Mouse (Mus musculus) small intestine, adult 2 months (tissue): ENCODE measurements around the gene Cemip. TPM values are rescaled to one million over a fixed set of nuclear protein-coding genes. Genes with fewer than 3 reads are reported as not detected.
A peak's percentile ranks its signal among the peaks of the same experiment; 100 is the strongest.

Source experiments
- H3K27ac ChIP-seq: fragments of 200-500 bp; 2 replicates; pipeline ENCODE4 v1.5.1; 2012; ENCODE audit warnings: low read depth, low read length, control low read depth, inconsistent platforms; ENCODE audit not compliant: insufficient read depth
- H3K27me3 ChIP-seq: fragments of 200-500 bp; 2 replicates; pipeline ENCODE4 v1.6.1; 2012; ENCODE audit warnings: mild to moderate bottlenecking, moderate library complexity, low read length, inconsistent platforms; ENCODE audit not compliant: control insufficient read depth, insufficient read depth
- H3K36me3 ChIP-seq: fragments of 200-500 bp; 2 replicates; pipeline ENCODE4 v1.6.1; 2012; ENCODE audit warnings: mild to moderate bottlenecking, low read length, control low read depth, inconsistent platforms; ENCODE audit not compliant: control insufficient read depth, insufficient read depth
- H3K4me1 ChIP-seq: fragments of 200-500 bp; 2 replicates; pipeline ENCODE4 v1.6.1; 2012; ENCODE audit warnings: low read length, inconsistent platforms, mixed read lengths; ENCODE audit not compliant: control insufficient read depth, insufficient read depth, insufficient read length
- H3K4me3 ChIP-seq: fragments of 200-500 bp; 2 replicates; pipeline ENCODE4 v1.5.1; 2012; ENCODE audit warnings: low read depth, mild to moderate bottlenecking, control low read depth, inconsistent platforms, low read length, moderate library complexity
- CTCF ChIP-seq: fragments of 200-500 bp; IDR thresholded peaks from 2 replicates; pipeline ENCODE4 v1.5.1; 2012; ENCODE audit warnings: low read depth, mild to moderate bottlenecking, control low read depth, inconsistent platforms, low read length, moderate library complexity, mixed read lengths; ENCODE audit not compliant: insufficient replicate concordance, insufficient read length; ENCODE audit errors: extremely low read depth
- POLR2A ChIP-seq: fragments of 200-500 bp; IDR thresholded peaks from 2 replicates; pipeline ENCODE4 v1.6.1; 2012; ENCODE audit warnings: low read depth, mild to moderate bottlenecking, control low read depth, inconsistent platforms, low read length, moderate library complexity
- WGBS: fragments of 180-500 bp; shearing (Covaris S2); methylation state at CpG from one replicate; pipeline ENCODE4 v1.1.7; 2018; 5-methylcytosine and 5-hydroxymethylcytosine counted together
- polyA plus RNA-seq: library from polyadenylated mRNA; depleted of rRNA; stranded (reverse); fragments of >200 nt; gene quantifications from 2 replicates; pipeline ENCODE4 v1.2.3, GENCODE M21; 2012; rRNA removed

Cemip gene
- polyA plus RNA-seq, 1 experiment: 0.27 TPM

- Histone ChIP-seq H3K4me3 (no peak overlapping the region), H3K27ac (no peak overlapping the region), H3K36me3 (no peaks in the 10 kb centered on the region), H3K27me3 (no peaks in the 10 kb centered on the region), H3K4me1 (peaks cover 3% of the 10 kb centered on the region; the same call in 1 of the 2 replicates)
- WGBS: 24% methylated on average over 3 of the region's 3 CpGs
- TF ChIP-seq CTCF (no peak), POLR2A (no peak)
Observed at GRCm38 (mm10) chr7:83889383-83889782, 196.9 kb downstream of the Cemip start.

- Histone ChIP-seq H3K27ac (no peak overlapping the region), H3K4me3 (no peak overlapping the region), H3K36me3 (no peaks in the 10 kb centered on the region; the same call in 1 of the 2 replicates), H3K4me1 (peaks cover 13% of the 10 kb centered on the region), H3K27me3 (no peaks in the 10 kb centered on the region)
- TF ChIP-seq POLR2A: no peak
- no peak for TF ChIP-seq CTCF
- WGBS: 89% methylated on average over 6 of the region's 6 CpGs
Observed at GRCm38 (mm10) chr7:83886366-83887129, 199.8 kb downstream of the Cemip start.

- TF ChIP-seq CTCF (no peak), POLR2A (no peak)
- Histone ChIP-seq H3K4me3 (no peak overlapping the region), H3K27me3 (no peaks in the 10 kb centered on the region), H3K36me3 (no peaks in the 10 kb centered on the region; the same call in 1 of the 2 replicates), H3K27ac (peak overlapping the region; percentile 75), H3K4me1 (peaks cover 13% of the 10 kb centered on the region)
- 31% methylated on average over 4 of the region's 4 CpGs for WGBS
Observed at GRCm38 (mm10) chr7:83885835-83886234, 200.5 kb downstream of the Cemip start.

- Histone ChIP-seq H3K27me3 (no peaks in the 10 kb centered on the region), H3K4me1 (peaks cover 13% of the 10 kb centered on the region), H3K4me3 (peak overlapping the region; percentile 68), H3K36me3 (no peaks in the 10 kb centered on the region; the same call in 1 of the 2 replicates), H3K27ac (peak overlapping the region; percentile 89)
- no peak for TF ChIP-seq POLR2A
- TF ChIP-seq CTCF: no peak
- 20% methylated on average over 6 of the region's 6 CpGs for WGBS
Observed at GRCm38 (mm10) chr7:83884921-83885532, 201.3 kb downstream of the Cemip start.

- H3K4me1 ChIP-seq: peaks cover 13% of the 10 kb centered on the region
- under 1% methylated on average over 69 of the region's 69 CpGs for WGBS
- TF ChIP-seq POLR2A (peak; percentile 63), CTCF (no peak)
Observed at GRCm38 (mm10) chr7:83884021-83884658, 202.2 kb downstream of the Cemip start, which contains the start of the genes Tlnrd1 and Mesd. TSS of gene Tlnrd1 (minus strand) at chr7:83884305. TSS of gene Mesd (plus strand) at chr7:83884466.

GRCm38 (mm10) chr7:83883276-83884020 is 202.9 kb downstream of the Cemip start:
- TF ChIP-seq POLR2A (peak; percentile 64), CTCF (no peak)
- peak overlapping the region; percentile 68 for H3K4me3 ChIP-seq
- H3K27me3 ChIP-seq: no peaks in the 10 kb centered on the region
- no peaks in the 10 kb centered on the region; the same call in 1 of the 2 replicates for H3K36me3 ChIP-seq
- WGBS: under 1% methylated on average over 91 of the region's 91 CpGs
- H3K4me1 ChIP-seq: peaks cover 14% of the 10 kb centered on the region
- H3K27ac ChIP-seq: peak overlapping the region; percentile 89

More at GRCm38 (mm10) chr7:83884021-83884658, 202.2 kb downstream of the Cemip start, which contains the start of the genes Tlnrd1 and Mesd:
- H3K27me3 ChIP-seq: no peaks in the 10 kb centered on the region
- peak within 1 kb of the TSS; percentile 89 for H3K27ac ChIP-seq
- peak within 1 kb of the TSS; percentile 68 for H3K4me3 ChIP-seq
- H3K36me3 ChIP-seq: no peaks in the 10 kb centered on the region; the same call in 1 of the 2 replicates

Other genes with a start within 250 kb of the Cemip start
- gene Tlnrd1, start 202.2 kb downstream of the Cemip start, polyA plus RNA-seq: 62.0 and 117 TPM in 2 replicates
- 2.2 and 2.4 TPM in 2 replicates for gene Mesd, start 202.0 kb downstream of the Cemip start, polyA plus RNA-seq
- 114 and 292 TPM in 2 replicates for gene Abhd17c, start 65.4 kb upstream of the Cemip start, polyA plus RNA-seq